Mouse (Mus musculus) neural tube, embryonic 12.5 days (tissue): Measurements from ENCODE around the gene Mlc1. TPM values are rescaled to one million over a fixed set of nuclear protein-coding genes. Genes with fewer than 3 reads are reported as not detected.

Source experiments
- ATAC-seq: fragments of 200-750 bp; cut with Nextera tagmentation; 2 replicates; pipeline ENCODE4 v1.8.0; 2017; ENCODE audit warnings: low read depth, mild to moderate bottlenecking, moderate TSS enrichment, moderate library complexity; ENCODE audit not compliant: low FRiP score
- H3K27ac ChIP-seq: fragments of 300-500 bp; sonication (generic); 2 replicates; pipeline ENCODE4 v1.5.1; 2016
- H3K27me3 ChIP-seq: fragments of 300-500 bp; sonication (generic); replicated peaks from 2 replicates; pipeline ENCODE4 v1.6.1; 2016; ENCODE audit warnings: mild to moderate bottlenecking
- H3K36me3 ChIP-seq: fragments of 300-500 bp; sonication (generic); 2 replicates; pipeline ENCODE4 v1.6.1; 2016; ENCODE audit warnings: mild to moderate bottlenecking
- H3K4me1 ChIP-seq: fragments of 300-500 bp; sonication (generic); 2 replicates; pipeline ENCODE4 v1.6.1; 2016
- H3K4me2 ChIP-seq: fragments of 300-500 bp; sonication (generic); replicated peaks from 2 replicates; pipeline ENCODE4 v1.6.1; 2016; ENCODE audit warnings: mild to moderate bottlenecking
- H3K4me3 ChIP-seq: fragments of 300-500 bp; sonication (generic); 2 replicates; pipeline ENCODE4 v1.5.1; 2016
- H3K9ac ChIP-seq: fragments of 300-500 bp; sonication (generic); 2 replicates; pipeline ENCODE4 v1.6.1; 2016; ENCODE audit warnings: mild to moderate bottlenecking
- H3K9me3 ChIP-seq: fragments of 300-500 bp; sonication (generic); 2 replicates; pipeline ENCODE4 v1.6.1; 2016; ENCODE audit warnings: mild to moderate bottlenecking
- WGBS: fragments of 180-500 bp; shearing (Covaris S2); methylation state at CpG from one replicate; pipeline ENCODE4 v1.1.7; 2016; 5-methylcytosine and 5-hydroxymethylcytosine counted together
- polyA plus RNA-seq: library from polyadenylated mRNA; unstranded; fragments of >200 nt; fragmentation: Nextera tagmentation; extraction: Ambion mirVana; gene quantifications from 2 replicates; pipeline ENCODE4 v1.2.1, GENCODE M21; 2016

The Mlc1 gene
- polyA plus RNA-seq, 1 experiment from 2014 or later = 4.1 TPM

- no peak for ATAC-seq
- H3K27ac ChIP-seq = no peak overlapping the region
- no peaks in the 10 kb centered on the region for H3K9me3 ChIP-seq
- no peaks in the 10 kb centered on the region for H3K27me3 ChIP-seq
- no peaks in the 10 kb centered on the region for H3K36me3 ChIP-seq
- H3K4me2 ChIP-seq = no peak overlapping the region
- no peaks in the 10 kb centered on the region for H3K4me1 ChIP-seq
- H3K9ac ChIP-seq = no peak overlapping the region
- H3K4me3 ChIP-seq = no peak overlapping the region
- WGBS = 69% methylated on average over 7 of the region's 7 CpGs
These were observed 44.7 kb downstream of the Mlc1 start for GRCm38 (mm10) chr15:88934141-88934540.

- WGBS = 86% methylated on average over 10 of the region's 10 CpGs
- H3K27me3 ChIP-seq = no peaks in the 10 kb centered on the region
- H3K4me3 ChIP-seq = no peak overlapping the region
- no peak overlapping the region for H3K27ac ChIP-seq
- no peak for ATAC-seq
- H3K36me3 ChIP-seq = no peaks in the 10 kb centered on the region
- H3K9me3 ChIP-seq = no peaks in the 10 kb centered on the region
- no peaks in the 10 kb centered on the region for H3K4me1 ChIP-seq
- H3K9ac ChIP-seq = no peak overlapping the region
- H3K4me2 ChIP-seq = no peak overlapping the region
These were observed 46.1 kb downstream of the Mlc1 start for GRCm38 (mm10) chr15:88932667-88933066.

GRCm38 (mm10) chr15:88921992-88922310 lies 56.9 kb downstream of the Mlc1 start:
- no peak overlapping the region for H3K4me2 ChIP-seq
- 73% methylated on average over 6 of the region's 6 CpGs for WGBS

GRCm38 (mm10) chr15:88921131-88921991 lies 57.4 kb downstream of the Mlc1 start:
- Histone ChIP-seq H3K4me2 (no peak overlapping the region), H3K27me3 (no peaks in the 10 kb centered on the region), H3K36me3 (no peaks in the 10 kb centered on the region), H3K27ac (no peak overlapping the region), H3K4me3 (no peak overlapping the region), H3K9ac (no peak overlapping the region), H3K4me1 (no peaks in the 10 kb centered on the region), H3K9me3 (no peaks in the 10 kb centered on the region)
- peak; percentile 53; the same call in 1 of the 2 replicates for ATAC-seq
- 31% methylated on average over 12 of the region's 12 CpGs for WGBS

More at GRCm38 (mm10) chr15:88921992-88922310, 56.9 kb downstream of the Mlc1 start:
- H3K9ac ChIP-seq = no peak overlapping the region
- H3K36me3 ChIP-seq = no peaks in the 10 kb centered on the region
- no peaks in the 10 kb centered on the region for H3K9me3 ChIP-seq
- H3K4me1 ChIP-seq = no peaks in the 10 kb centered on the region
- no peaks in the 10 kb centered on the region for H3K27me3 ChIP-seq
- H3K4me3 ChIP-seq = no peak overlapping the region
- H3K27ac ChIP-seq = no peak overlapping the region
- no peak for ATAC-seq

GRCm38 (mm10) chr15:88920065-88920464 lies 58.7 kb downstream of the Mlc1 start:
- WGBS = 97% methylated on average over 1 of the region's 1 CpGs
- Histone ChIP-seq H3K36me3 (no peaks in the 10 kb centered on the region), H3K27ac (no peak overlapping the region), H3K9ac (no peak overlapping the region), H3K4me1 (no peaks in the 10 kb centered on the region), H3K27me3 (no peaks in the 10 kb centered on the region), H3K4me3 (no peak overlapping the region), H3K4me2 (no peak overlapping the region), H3K9me3 (no peaks in the 10 kb centered on the region)
- ATAC-seq = no peak

GRCm38 (mm10) chr15:88919328-88919727 lies 59.5 kb downstream of the Mlc1 start:
- Histone ChIP-seq H3K9me3 (no peaks in the 10 kb centered on the region), H3K4me3 (no peak overlapping the region), H3K27ac (no peak overlapping the region), H3K9ac (no peak overlapping the region), H3K27me3 (no peaks in the 10 kb centered on the region), H3K4me1 (no peaks in the 10 kb centered on the region), H3K4me2 (no peak overlapping the region), H3K36me3 (no peaks in the 10 kb centered on the region)
- 79% methylated on average over 12 of the region's 12 CpGs for WGBS
- no peak for ATAC-seq

GRCm38 (mm10) chr15:88917126-88917525 lies 61.7 kb downstream of the Mlc1 start:
- Histone ChIP-seq H3K4me3 (no peak overlapping the region), H3K4me1 (no peaks in the 10 kb centered on the region), H3K27me3 (no peaks in the 10 kb centered on the region), H3K4me2 (no peak overlapping the region), H3K36me3 (no peaks in the 10 kb centered on the region), H3K27ac (no peak overlapping the region), H3K9ac (no peak overlapping the region), H3K9me3 (no peaks in the 10 kb centered on the region)
- ATAC-seq = no peak
- 94% methylated on average over 8 of the region's 8 CpGs for WGBS

GRCm38 (mm10) chr15:88916366-88916765 lies 62.4 kb downstream of the Mlc1 start:
- H3K27me3 ChIP-seq = no peaks in the 10 kb centered on the region
- H3K4me2 ChIP-seq = no peak overlapping the region
- H3K9ac ChIP-seq = no peak overlapping the region
- H3K9me3 ChIP-seq = no peaks in the 10 kb centered on the region
- 41% methylated on average over 3 of the region's 3 CpGs for WGBS
- no peaks in the 10 kb centered on the region for H3K36me3 ChIP-seq
- H3K4me3 ChIP-seq = no peak overlapping the region
- no peak overlapping the region for H3K27ac ChIP-seq
- ATAC-seq = no peak
- H3K4me1 ChIP-seq = no peaks in the 10 kb centered on the region

- WGBS = 95% methylated on average over 7 of the region's 7 CpGs
- no peak for ATAC-seq
These were observed 63.8 kb downstream of the Mlc1 start for GRCm38 (mm10) chr15:88915046-88915445.

GRCm38 (mm10) chr15:88906347-88906746 lies 72.5 kb downstream of the Mlc1 start:
- 73% methylated on average over 4 of the region's 4 CpGs for WGBS

More at GRCm38 (mm10) chr15:88915046-88915445, 63.8 kb downstream of the Mlc1 start:
- Histone ChIP-seq H3K4me1 (no peaks in the 10 kb centered on the region), H3K9ac (no peak overlapping the region), H3K4me3 (no peak overlapping the region), H3K27me3 (no peaks in the 10 kb centered on the region), H3K36me3 (no peaks in the 10 kb centered on the region), H3K4me2 (no peak overlapping the region), H3K27ac (no peak overlapping the region), H3K9me3 (no peaks in the 10 kb centered on the region)

More at GRCm38 (mm10) chr15:88906347-88906746, 72.5 kb downstream of the Mlc1 start:
- Histone ChIP-seq H3K36me3 (no peaks in the 10 kb centered on the region), H3K9ac (no peak overlapping the region), H3K4me1 (no peaks in the 10 kb centered on the region), H3K9me3 (no peaks in the 10 kb centered on the region), H3K27me3 (no peaks in the 10 kb centered on the region), H3K4me3 (no peak overlapping the region), H3K4me2 (no peak overlapping the region), H3K27ac (no peak overlapping the region)
- no peak for ATAC-seq

Other genes with a start within 250 kb of the Mlc1 start
- 23.3 and 24.6 TPM in 2 replicates for gene Brd1, start 244.8 kb downstream of the Mlc1 start, polyA plus RNA-seq
- gene Zbed4, start 227.3 kb downstream of the Mlc1 start, polyA plus RNA-seq = 34.2 and 36.3 TPM in 2 replicates
- gene Alg12, start 159.7 kb downstream of the Mlc1 start, polyA plus RNA-seq = 7.6 and 9.9 TPM in 2 replicates
- 62.8 and 65.2 TPM in 2 replicates for gene Creld2, start 159.4 kb downstream of the Mlc1 start, polyA plus RNA-seq
- gene Pim3, start 116.8 kb downstream of the Mlc1 start, polyA plus RNA-seq = 52.4 and 52.9 TPM in 2 replicates
- gene Ttll8, start 24.6 kb downstream of the Mlc1 start, polyA plus RNA-seq = not detected in 2 replicates
- gene Mov10l1, start 3.9 kb upstream of the Mlc1 start, polyA plus RNA-seq = not detected in 2 replicates
- gene Panx2, start 80.7 kb upstream of the Mlc1 start, polyA plus RNA-seq = 1.5 and 2.0 TPM in 2 replicates
- gene Trabd, start 96.1 kb upstream of the Mlc1 start, polyA plus RNA-seq = 49.6 and 51.2 TPM in 2 replicates
- 23.2 and 27.2 TPM in 2 replicates for gene Selenoo, start 110.1 kb upstream of the Mlc1 start, polyA plus RNA-seq
- gene Tubgcp6, start 144.1 kb upstream of the Mlc1 start, polyA plus RNA-seq = 18.7 and 20.6 TPM in 2 replicates
- gene Hdac10, start 149.7 kb upstream of the Mlc1 start, polyA plus RNA-seq = 23.6 and 25.1 TPM in 2 replicates
- gene Mapk12, start 161.7 kb upstream of the Mlc1 start, polyA plus RNA-seq = 11.7 and 13.4 TPM in 2 replicates
- 45.7 and 46.6 TPM in 2 replicates for gene Mapk11, start 170.6 kb upstream of the Mlc1 start, polyA plus RNA-seq
- 123 and 126 TPM in 2 replicates for gene Plxnb2, start 201.8 kb upstream of the Mlc1 start, polyA plus RNA-seq
- 55.5 and 62.6 TPM in 2 replicates for gene Dennd6b, start 217.5 kb upstream of the Mlc1 start, polyA plus RNA-seq
- 56.9 and 69.7 TPM in 2 replicates for gene Ppp6r2, start 232.5 kb upstream of the Mlc1 start, polyA plus RNA-seq